Mouse (Mus musculus): ENCODE results near the gene Ttyh3. TPM values are rescaled to one million over a fixed set of nuclear protein-coding genes. Genes with fewer than 3 reads are reported as not detected.

The Ttyh3 gene
- total RNA-seq, 1 experiment = 18.6 TPM

DNA sequence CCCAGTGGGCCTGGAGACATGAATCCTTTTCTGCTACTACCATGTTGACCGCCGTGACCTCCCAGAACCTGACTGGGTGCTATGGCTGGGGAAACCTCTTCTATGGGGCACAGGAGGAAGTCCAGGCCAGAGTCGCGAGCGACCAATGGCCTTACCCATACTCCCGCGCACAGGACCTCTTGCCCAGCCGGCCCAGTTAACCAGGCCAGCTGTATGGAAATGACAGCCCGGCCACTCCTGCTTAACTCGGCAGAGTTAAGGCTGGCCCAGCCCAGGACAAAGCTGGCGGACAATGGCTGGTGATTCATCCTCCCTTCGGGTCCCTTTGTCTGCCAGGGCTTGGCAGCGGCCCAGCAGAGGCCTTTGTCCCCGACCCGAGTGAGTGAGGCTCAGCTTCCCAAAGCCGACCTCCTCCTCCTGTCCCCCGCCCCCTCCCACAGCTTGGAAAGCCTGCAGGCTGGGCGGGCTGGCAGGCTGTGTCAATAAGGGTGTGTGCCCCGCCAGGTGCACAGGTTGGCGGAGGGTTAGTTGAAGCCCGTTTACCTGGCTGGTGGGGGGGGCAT, 37.7 kb downstream of the Ttyh3 start:
- Histone ChIP-seq H3K9ac (ENCODE audit: insufficient read depth, low read depth, low read length, poor library complexity, severe bottlenecking) (0 out of 2 replicates have a peak overlapping the region, but pooled peaks have one; percentile 9), H3K27ac (ENCODE audit: insufficient read depth, low read depth, low read length, poor library complexity, severe bottlenecking) (0 out of 2 replicates have a peak overlapping the region, but pooled peaks have one; percentile 1), H3K9me3 (ENCODE audit: control insufficient read depth, insufficient read depth, low read depth, low read length) (no peaks in the 10 kb centered on the region), H3K4me3 (ENCODE audit: insufficient read depth in 1 of 2, low read depth in 1 of 2, low read length in 2 of 2, poor library complexity in 1 of 2, severe bottlenecking in 1 of 2) (peak overlapping the region; percentile 27 to 45; a peak in 3 of 4 replicates), H3K36me3 (ENCODE audit: control insufficient read depth, insufficient read depth, low read length, poor library complexity, severe bottlenecking) (peaks cover 4% of the 10 kb centered on the region; the same call in 1 of the 2 replicates), H3K4me1 (ENCODE audit: control insufficient read depth in 2 of 2, insufficient read depth in 2 of 2, low read length in 2 of 2, poor library complexity in 1 of 2) (peaks cover 2 to 29% of the 10 kb centered on the region in 2 experiments; a peak in 2 of 4 replicates)
- TF ChIP-seq ZNF384 (IDR thresholded peaks at IDR 0.05; ENCODE audit: low read depth, low read length) (no peak), ZC3H11A (IDR thresholded peaks at IDR 0.05; ENCODE audit: borderline replicate concordance, low read depth, low read length) (no peak), CHD2 (IDR thresholded peaks at IDR 0.05; ENCODE audit: low read depth, low read length) (no peak), MAFK (IDR thresholded peaks at IDR 0.05; ENCODE audit: insufficient read depth, low read depth, low read length) (no peak)
- in situ Hi-C loops (cut with MboI; ENCODE audit: low sequenced_read_pairs in 2 of 2, unreplicated experiment in 2 of 2) = loop anchor here in 1 of 2 experiments (10.0 kb wide), 1 partner anchor 66 kb away; no protein-coding TSS in a partner anchor
- DNase-seq (ENCODE audit: low read depth, low spot score) = no peak

GRCm38 (mm10) chr5:140610273-140611011, 38.4 kb downstream of the Ttyh3 start:
- Histone ChIP-seq H3K4me1 (ENCODE audit: control insufficient read depth in 2 of 2, insufficient read depth in 2 of 2, low read length in 2 of 2, poor library complexity in 1 of 2) (peaks cover 2 to 29% of the 10 kb centered on the region in 2 experiments; a peak in 2 of 4 replicates), H3K9me3 (ENCODE audit: control insufficient read depth, insufficient read depth, low read depth, low read length) (no peaks in the 10 kb centered on the region), H3K9ac (ENCODE audit: insufficient read depth, low read depth, low read length, poor library complexity, severe bottlenecking) (0 out of 2 replicates have a peak overlapping the region, but pooled peaks have one; percentile 19), H3K27ac (ENCODE audit: insufficient read depth, low read depth, low read length, poor library complexity, severe bottlenecking) (no peak overlapping the region), H3K4me3 (ENCODE audit: insufficient read depth in 1 of 2, low read depth in 1 of 2, low read length in 2 of 2, poor library complexity in 1 of 2, severe bottlenecking in 1 of 2) (peak overlapping the region; percentile 27 to 45; a peak in 3 of 4 replicates), H3K36me3 (ENCODE audit: control insufficient read depth, insufficient read depth, low read length, poor library complexity, severe bottlenecking) (peaks cover 4% of the 10 kb centered on the region; the same call in 1 of the 2 replicates)
- TF ChIP-seq ZNF384 (IDR thresholded peaks at IDR 0.05; ENCODE audit: low read depth, low read length) (no peak), HCFC1 (IDR thresholded peaks at IDR 0.05; ENCODE audit: borderline replicate concordance, insufficient read depth, low read length) (no peak), MAFK (IDR thresholded peaks at IDR 0.05; ENCODE audit: insufficient read depth, low read depth, low read length) (no peak), ZC3H11A (IDR thresholded peaks at IDR 0.05; ENCODE audit: borderline replicate concordance, low read depth, low read length) (no peak), CHD2 (IDR thresholded peaks at IDR 0.05; ENCODE audit: low read depth, low read length) (no peak)
- in situ Hi-C loops (cut with MboI; ENCODE audit: low sequenced_read_pairs in 2 of 2, unreplicated experiment in 2 of 2) = loop anchor here in 1 of 2 experiments (10.0 kb wide), 1 partner anchor 66 kb away; no protein-coding TSS in a partner anchor
- no peak for DNase-seq (ENCODE audit: low read depth, low spot score)

DNA sequence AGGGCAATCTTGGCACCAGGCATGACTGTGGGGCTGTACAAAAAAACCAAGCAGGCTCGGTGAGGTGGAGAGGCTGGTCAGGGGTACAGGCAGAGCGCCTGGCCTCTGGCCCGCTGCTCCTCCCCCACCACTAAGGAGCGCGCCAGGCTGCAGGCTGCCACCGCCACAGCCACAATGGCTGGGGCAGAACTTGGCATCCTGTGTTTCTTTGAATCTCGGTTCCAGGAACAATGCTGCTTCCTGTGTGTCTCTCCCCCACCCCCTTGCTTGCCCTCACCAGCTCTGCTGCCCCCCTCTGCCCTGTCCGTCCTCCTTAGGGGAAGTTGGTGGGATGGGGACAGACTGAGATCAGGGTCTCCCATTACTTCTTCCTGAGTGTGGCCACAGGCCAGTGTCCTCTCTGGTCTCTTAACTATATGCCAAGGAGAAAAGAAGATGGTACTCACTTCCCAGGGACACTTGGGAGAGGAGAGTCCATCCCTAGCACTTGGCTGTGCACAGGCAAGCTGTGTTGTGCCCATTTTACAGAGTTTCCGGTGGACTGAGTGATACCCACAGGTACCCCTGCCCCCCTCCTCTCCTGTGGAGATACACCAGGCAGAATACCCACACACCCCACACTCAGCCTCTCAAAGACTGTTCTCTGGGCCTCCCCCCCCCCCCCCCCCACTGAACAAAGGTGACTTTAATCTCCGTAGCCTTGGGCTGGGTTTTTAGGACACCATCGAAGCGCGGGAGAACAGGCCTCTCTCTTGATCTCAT, 39.1 kb downstream of the Ttyh3 start:
- H3K9me3 ChIP-seq (ENCODE audit: control insufficient read depth, insufficient read depth, low read depth, low read length) = no peaks in the 10 kb centered on the region
- H3K9ac ChIP-seq (ENCODE audit: insufficient read depth, low read depth, low read length, poor library complexity, severe bottlenecking) = no peak overlapping the region
- no peak overlapping the region for H3K4me3 ChIP-seq (ENCODE audit: insufficient read depth in 1 of 2, low read depth in 1 of 2, low read length in 2 of 2, poor library complexity in 1 of 2, severe bottlenecking in 1 of 2)
- TF ChIP-seq MAFK (IDR thresholded peaks at IDR 0.05; ENCODE audit: insufficient read depth, low read depth, low read length) = no peak
- no peak for TF ChIP-seq HCFC1 (IDR thresholded peaks at IDR 0.05; ENCODE audit: borderline replicate concordance, insufficient read depth, low read length)
- no peak for TF ChIP-seq ZNF384 (IDR thresholded peaks at IDR 0.05; ENCODE audit: low read depth, low read length)
- no peak for TF ChIP-seq CHD2 (IDR thresholded peaks at IDR 0.05; ENCODE audit: low read depth, low read length)
- TF ChIP-seq ZC3H11A (IDR thresholded peaks at IDR 0.05; ENCODE audit: borderline replicate concordance, low read depth, low read length) = no peak
- in situ Hi-C loops (cut with MboI; ENCODE audit: low sequenced_read_pairs in 2 of 2, unreplicated experiment in 2 of 2) = loop anchor here in 1 of 2 experiments (10.0 kb wide), 1 partner anchor 65 kb away; no protein-coding TSS in a partner anchor
- H3K27ac ChIP-seq (ENCODE audit: insufficient read depth, low read depth, low read length, poor library complexity, severe bottlenecking) = no peak overlapping the region
- peaks cover 4% of the 10 kb centered on the region; the same call in 1 of the 2 replicates for H3K36me3 ChIP-seq (ENCODE audit: control insufficient read depth, insufficient read depth, low read length, poor library complexity, severe bottlenecking)
- peaks cover 2 to 29% of the 10 kb centered on the region in 2 experiments; a peak in 2 of 4 replicates for H3K4me1 ChIP-seq (ENCODE audit: control insufficient read depth in 2 of 2, insufficient read depth in 2 of 2, low read length in 2 of 2, poor library complexity in 1 of 2)
- no peak for DNase-seq (ENCODE audit: low read depth, low spot score)

DNA sequence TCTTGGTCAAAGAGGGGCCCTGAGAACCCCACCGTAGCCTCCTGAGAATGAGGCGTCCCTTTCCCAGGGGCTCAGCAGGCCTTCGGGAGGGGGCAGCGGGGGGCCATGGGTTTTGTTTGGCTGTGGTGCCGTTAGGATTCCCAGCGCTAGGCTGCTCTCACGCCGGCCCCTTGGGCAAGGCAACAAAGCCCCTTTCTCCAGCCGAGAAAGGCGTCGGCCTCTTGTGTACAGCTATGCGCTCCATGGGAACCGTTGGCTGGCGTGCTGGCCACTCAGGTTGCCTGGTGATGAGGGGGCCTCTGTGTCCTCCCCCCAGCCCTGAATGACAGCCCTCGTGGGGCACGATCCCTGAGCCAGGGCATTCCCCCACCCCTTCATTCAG, 40.2 kb downstream of the Ttyh3 start:
- Histone ChIP-seq H3K4me3 (ENCODE audit: insufficient read depth in 1 of 2, low read depth in 1 of 2, low read length in 2 of 2, poor library complexity in 1 of 2, severe bottlenecking in 1 of 2) (peak overlapping the region in 1 of 2 experiments; percentile 72; a peak in 2 of 4 replicates), H3K36me3 (ENCODE audit: control insufficient read depth, insufficient read depth, low read length, poor library complexity, severe bottlenecking) (no peaks in the 10 kb centered on the region), H3K9me3 (ENCODE audit: control insufficient read depth, insufficient read depth, low read depth, low read length) (no peaks in the 10 kb centered on the region), H3K27ac (ENCODE audit: insufficient read depth, low read depth, low read length, poor library complexity, severe bottlenecking) (no peak overlapping the region), H3K9ac (ENCODE audit: insufficient read depth, low read depth, low read length, poor library complexity, severe bottlenecking) (no peak overlapping the region), H3K4me1 (ENCODE audit: control insufficient read depth in 2 of 2, insufficient read depth in 2 of 2, low read length in 2 of 2, poor library complexity in 1 of 2) (peaks cover 2 to 29% of the 10 kb centered on the region in 2 experiments; a peak in 2 of 4 replicates)
- no peak for TF ChIP-seq ZC3H11A (IDR thresholded peaks at IDR 0.05; ENCODE audit: borderline replicate concordance, low read depth, low read length)
- no peak for TF ChIP-seq HCFC1 (IDR thresholded peaks at IDR 0.05; ENCODE audit: borderline replicate concordance, insufficient read depth, low read length)
- no peak for TF ChIP-seq MAFK (IDR thresholded peaks at IDR 0.05; ENCODE audit: insufficient read depth, low read depth, low read length)
- TF ChIP-seq ZNF384 (IDR thresholded peaks at IDR 0.05; ENCODE audit: low read depth, low read length) = no peak
- TF ChIP-seq CHD2 (IDR thresholded peaks at IDR 0.05; ENCODE audit: low read depth, low read length) = no peak
- in situ Hi-C loops (cut with MboI; ENCODE audit: low sequenced_read_pairs in 2 of 2, unreplicated experiment in 2 of 2) = no loop called here
- no peak for DNase-seq (ENCODE audit: low read depth, low spot score)
